Mouse (Mus musculus) small intestine, adult 2 months (tissue): ENCODE measurements around the gene Adap1.

Experiments used
- CTCF ChIP-seq: fragments of 200-500 bp; IDR thresholded peaks from 2 replicates; pipeline ENCODE4 v1.5.1; 2012; ENCODE audit warnings: low read depth, mild to moderate bottlenecking, control low read depth, inconsistent platforms, low read length, moderate library complexity, mixed read lengths; ENCODE audit not compliant: insufficient replicate concordance, insufficient read length; ENCODE audit errors: extremely low read depth
- POLR2A ChIP-seq: fragments of 200-500 bp; IDR thresholded peaks from 2 replicates; pipeline ENCODE4 v1.6.1; 2012; ENCODE audit warnings: low read depth, mild to moderate bottlenecking, control low read depth, inconsistent platforms, low read length, moderate library complexity

DNA sequence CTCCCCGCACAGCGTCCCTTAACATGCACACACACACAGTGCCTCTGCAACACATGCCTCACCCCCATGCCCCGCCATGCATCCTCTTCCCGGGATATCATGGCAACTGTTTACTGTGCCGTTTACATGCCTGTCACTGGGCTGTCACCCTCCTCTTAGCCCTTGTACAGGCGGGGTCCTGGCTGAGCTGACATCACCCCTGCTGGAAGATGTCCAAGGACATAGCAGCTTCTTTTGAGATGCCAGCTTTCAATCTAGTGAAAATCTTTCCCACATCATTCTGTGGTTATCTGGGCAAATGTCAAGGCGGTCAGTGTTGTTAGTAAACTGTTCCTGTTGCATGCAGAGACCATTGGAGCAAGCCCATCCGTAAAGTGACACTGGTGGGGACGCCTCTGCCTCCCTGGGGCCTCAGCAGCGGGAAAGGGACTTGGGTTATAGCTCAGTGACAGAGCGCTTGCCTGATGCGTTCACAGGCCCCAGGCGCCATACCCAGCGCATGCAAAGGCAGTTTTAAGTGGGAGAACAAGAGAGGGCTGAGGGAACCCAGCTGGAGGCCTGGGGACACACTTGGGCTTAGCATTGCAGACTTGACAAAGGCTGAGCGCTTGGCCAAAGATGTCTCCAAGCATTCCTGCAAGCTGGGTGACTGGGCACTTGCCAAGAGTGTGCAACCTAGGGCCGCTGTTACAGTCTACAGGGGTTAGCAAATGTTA lies 54.5 kb downstream of the Adap1 start:
- TF ChIP-seq CTCF (no peak), POLR2A (no peak)
